Mouse (Mus musculus): ENCODE data around the gene 2310061N02Rik. TPM values are rescaled to one million over a fixed set of nuclear protein-coding genes. Genes with fewer than 3 reads are reported as not detected.
"Not testable (repeated sequence)": the region's sequence is repeated elsewhere in the genome, so short reads cannot be mapped to it uniquely, and the experiment has no call there.

Gene 2310061N02Rik
- not detected in 2 replicates for polyA plus RNA-seq (2015; fragmentation: Nextera tagmentation; extraction: Ambion mirVana)

GRCm38 (mm10) chr16:88707496-88708012 lies at the start of gene 2310061N02Rik:
Gene 2310061N02Rik (minus strand): TSS chr16:88707962.
- Histone ChIP-seq H3K27ac (ENCODE audit: low read length) (no peak within 1 kb of the TSS), H3K9me3 (replicated peaks; ENCODE audit: control insufficient read depth, low read length, poor library complexity, severe bottlenecking) (no peaks in the 10 kb centered on the region), H3K36me3 (ENCODE audit: control insufficient read depth, insufficient read depth, low read length) (no peaks in the 10 kb centered on the region), H3K4me3 (ENCODE audit: low read depth, low read length) (no peak within 1 kb of the TSS), H3K4me1 (ENCODE audit: control insufficient read depth, insufficient read depth, low read length) (no peaks in the 10 kb centered on the region), H3K27me3 (ENCODE audit: control insufficient read depth, insufficient read depth, low read depth, low read length) (no peaks in the 10 kb centered on the region), H3K9ac (ENCODE audit: low read depth, low read length) (no peak within 1 kb of the TSS), H3K4me2 (ENCODE audit: low read length) (no peak within 1 kb of the TSS)
- WGBS = 94% methylated on average over 10 of the region's 10 CpGs
- no peak for ATAC-seq

GRCm38 (mm10) chr16:88751535-88751934 lies 43.8 kb upstream of the 2310061N02Rik start, which contains the start of gene Krtap13:
Gene Krtap13 (minus strand): TSS chr16:88751635.
- not testable (repeated sequence) for H3K36me3 ChIP-seq (ENCODE audit: control insufficient read depth, insufficient read depth, low read length); ATAC-seq; H3K9me3 ChIP-seq (replicated peaks; ENCODE audit: control insufficient read depth, low read length, poor library complexity, severe bottlenecking); H3K4me1 ChIP-seq (ENCODE audit: control insufficient read depth, insufficient read depth, low read length); H3K9ac ChIP-seq (ENCODE audit: low read depth, low read length); H3K4me2 ChIP-seq (ENCODE audit: low read length); H3K27me3 ChIP-seq (ENCODE audit: control insufficient read depth, insufficient read depth, low read depth, low read length); H3K4me3 ChIP-seq (ENCODE audit: low read depth, low read length); H3K27ac ChIP-seq (ENCODE audit: low read length)
- 84% methylated on average over 3 of the region's 3 CpGs for WGBS

GRCm38 (mm10) chr16:88747943-88748342 lies 40.2 kb upstream of the 2310061N02Rik start:
- ATAC-seq = no peak
- H3K4me2 ChIP-seq (ENCODE audit: low read length) = no peak overlapping the region
- 75% methylated on average over 4 of the region's 4 CpGs for WGBS
- H3K27me3 ChIP-seq (ENCODE audit: control insufficient read depth, insufficient read depth, low read depth, low read length) = no peaks in the 10 kb centered on the region
- no peak overlapping the region for H3K9ac ChIP-seq (ENCODE audit: low read depth, low read length)
- no peaks in the 10 kb centered on the region; the same call in 1 of the 2 replicates for H3K9me3 ChIP-seq (replicated peaks; ENCODE audit: control insufficient read depth, low read length, poor library complexity, severe bottlenecking)
- H3K36me3 ChIP-seq (ENCODE audit: control insufficient read depth, insufficient read depth, low read length) = no peaks in the 10 kb centered on the region
- no peak overlapping the region for H3K4me3 ChIP-seq (ENCODE audit: low read depth, low read length)
- H3K4me1 ChIP-seq (ENCODE audit: control insufficient read depth, insufficient read depth, low read length) = no peaks in the 10 kb centered on the region
- H3K27ac ChIP-seq (ENCODE audit: low read length) = no peak overlapping the region

- H3K27me3 ChIP-seq (ENCODE audit: control insufficient read depth, insufficient read depth, low read depth, low read length) = no peaks in the 10 kb centered on the region
- no peak overlapping the region for H3K4me2 ChIP-seq (ENCODE audit: low read length)
- H3K9ac ChIP-seq (ENCODE audit: low read depth, low read length) = no peak overlapping the region
- no peak overlapping the region for H3K4me3 ChIP-seq (ENCODE audit: low read depth, low read length)
- no peaks in the 10 kb centered on the region for H3K36me3 ChIP-seq (ENCODE audit: control insufficient read depth, insufficient read depth, low read length)
- H3K9me3 ChIP-seq (replicated peaks; ENCODE audit: control insufficient read depth, low read length, poor library complexity, severe bottlenecking) = no peaks in the 10 kb centered on the region
- H3K27ac ChIP-seq (ENCODE audit: low read length) = no peak overlapping the region
- WGBS = 51% methylated on average over 4 of the region's 4 CpGs
- no peaks in the 10 kb centered on the region for H3K4me1 ChIP-seq (ENCODE audit: control insufficient read depth, insufficient read depth, low read length)
- no peak for ATAC-seq
These were observed 37.1 kb upstream of the 2310061N02Rik start for GRCm38 (mm10) chr16:88744750-88745340.

GRCm38 (mm10) chr16:88735391-88735790 lies 27.6 kb upstream of the 2310061N02Rik start:
- Histone ChIP-seq H3K36me3 (ENCODE audit: control insufficient read depth, insufficient read depth, low read length) (no peaks in the 10 kb centered on the region), H3K9ac (ENCODE audit: low read depth, low read length) (no peak overlapping the region), H3K4me2 (ENCODE audit: low read length) (no peak overlapping the region), H3K27ac (ENCODE audit: low read length) (no peak overlapping the region), H3K4me1 (ENCODE audit: control insufficient read depth, insufficient read depth, low read length) (no peaks in the 10 kb centered on the region), H3K27me3 (ENCODE audit: control insufficient read depth, insufficient read depth, low read depth, low read length) (no peaks in the 10 kb centered on the region), H3K9me3 (replicated peaks; ENCODE audit: control insufficient read depth, low read length, poor library complexity, severe bottlenecking) (no peaks in the 10 kb centered on the region), H3K4me3 (ENCODE audit: low read depth, low read length) (no peak overlapping the region)
- ATAC-seq = no peak
- WGBS = 65% methylated on average over 2 of the region's 2 CpGs

GRCm38 (mm10) chr16:88728812-88729275 lies 21.1 kb upstream of the 2310061N02Rik start, which contains the start of gene Krtap13-1:
Gene Krtap13-1 (plus strand): TSS chr16:88728862.
- no peaks in the 10 kb centered on the region for H3K4me1 ChIP-seq (ENCODE audit: control insufficient read depth, insufficient read depth, low read length)
- ATAC-seq = no peak
- WGBS = 80% methylated on average over 4 of the region's 4 CpGs

DNA sequence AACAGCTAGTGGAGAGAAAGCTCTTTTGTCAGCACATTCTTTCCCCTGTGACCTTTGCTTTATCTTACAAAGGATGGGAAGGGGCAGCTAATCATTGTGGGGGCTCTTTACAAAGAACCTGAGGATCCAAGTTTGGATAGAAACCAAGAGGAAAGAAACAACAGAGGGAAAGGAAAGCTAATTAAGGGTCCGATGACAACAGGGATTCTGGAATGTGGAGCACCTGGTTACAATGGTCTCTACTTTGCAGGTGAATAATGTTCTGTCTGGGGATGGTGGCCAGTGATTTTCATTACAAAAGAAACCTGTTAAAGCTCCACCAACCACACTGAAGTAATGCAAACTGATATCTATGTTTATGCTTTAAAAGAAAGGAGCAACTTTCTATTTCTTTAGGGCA lies 12.3 kb upstream of the 2310061N02Rik start:
- ATAC-seq = no peak
- H3K9me3 ChIP-seq (replicated peaks; ENCODE audit: control insufficient read depth, low read length, poor library complexity, severe bottlenecking) = no peaks in the 10 kb centered on the region
- no peak overlapping the region for H3K27ac ChIP-seq (ENCODE audit: low read length)
- H3K4me3 ChIP-seq (ENCODE audit: low read depth, low read length) = no peak overlapping the region
- no peaks in the 10 kb centered on the region for H3K36me3 ChIP-seq (ENCODE audit: control insufficient read depth, insufficient read depth, low read length)
- WGBS = 19% methylated on average over 1 of the region's 1 CpGs
- no peak overlapping the region for H3K9ac ChIP-seq (ENCODE audit: low read depth, low read length)
- H3K4me2 ChIP-seq (ENCODE audit: low read length) = no peak overlapping the region
- no peaks in the 10 kb centered on the region for H3K27me3 ChIP-seq (ENCODE audit: control insufficient read depth, insufficient read depth, low read depth, low read length)
- no peaks in the 10 kb centered on the region for H3K4me1 ChIP-seq (ENCODE audit: control insufficient read depth, insufficient read depth, low read length)

More at GRCm38 (mm10) chr16:88728812-88729275, 21.1 kb upstream of the 2310061N02Rik start, which contains the start of gene Krtap13-1:
- Histone ChIP-seq H3K27me3 (ENCODE audit: control insufficient read depth, insufficient read depth, low read depth, low read length) (no peaks in the 10 kb centered on the region), H3K9me3 (replicated peaks; ENCODE audit: control insufficient read depth, low read length, poor library complexity, severe bottlenecking) (no peaks in the 10 kb centered on the region), H3K4me3 (ENCODE audit: low read depth, low read length) (no peak within 1 kb of the TSS), H3K36me3 (ENCODE audit: control insufficient read depth, insufficient read depth, low read length) (no peaks in the 10 kb centered on the region), H3K27ac (ENCODE audit: low read length) (no peak within 1 kb of the TSS), H3K4me2 (ENCODE audit: low read length) (no peak within 1 kb of the TSS), H3K9ac (ENCODE audit: low read depth, low read length) (no peak within 1 kb of the TSS)

- H3K4me2 ChIP-seq (ENCODE audit: low read length) = no peak overlapping the region
- no peaks in the 10 kb centered on the region for H3K4me1 ChIP-seq (ENCODE audit: control insufficient read depth, insufficient read depth, low read length)
- H3K9ac ChIP-seq (ENCODE audit: low read depth, low read length) = no peak overlapping the region
- no peak overlapping the region for H3K27ac ChIP-seq (ENCODE audit: low read length)
- ATAC-seq = no peak
- H3K9me3 ChIP-seq (replicated peaks; ENCODE audit: control insufficient read depth, low read length, poor library complexity, severe bottlenecking) = no peaks in the 10 kb centered on the region
- no peaks in the 10 kb centered on the region for H3K36me3 ChIP-seq (ENCODE audit: control insufficient read depth, insufficient read depth, low read length)
- H3K4me3 ChIP-seq (ENCODE audit: low read depth, low read length) = no peak overlapping the region
- H3K27me3 ChIP-seq (ENCODE audit: control insufficient read depth, insufficient read depth, low read depth, low read length) = no peaks in the 10 kb centered on the region
These were observed 8.8 kb upstream of the 2310061N02Rik start for GRCm38 (mm10) chr16:88716549-88716948.

DNA sequence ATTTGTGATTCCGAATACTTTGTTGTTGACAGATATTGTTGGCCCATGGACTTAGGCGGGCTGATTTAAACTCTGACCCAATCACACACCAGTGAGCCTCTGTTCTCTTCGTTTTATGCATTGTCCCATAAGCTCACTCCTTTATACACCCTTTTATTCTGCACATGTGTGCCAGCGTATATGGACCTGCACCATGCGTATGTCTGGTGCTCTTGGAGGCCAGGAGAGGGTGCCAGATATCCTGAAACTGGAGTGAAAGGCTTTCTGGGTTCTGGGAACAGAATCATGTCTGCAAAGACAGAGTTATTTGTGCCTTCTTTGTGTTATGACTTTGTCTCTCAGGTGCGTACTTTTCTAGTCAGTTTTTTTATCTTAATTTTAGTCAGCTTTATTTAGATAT lies 3.5 kb upstream of the 2310061N02Rik start:
- no peaks in the 10 kb centered on the region for H3K4me1 ChIP-seq (ENCODE audit: control insufficient read depth, insufficient read depth, low read length)
- no peaks in the 10 kb centered on the region for H3K27me3 ChIP-seq (ENCODE audit: control insufficient read depth, insufficient read depth, low read depth, low read length)
- H3K36me3 ChIP-seq (ENCODE audit: control insufficient read depth, insufficient read depth, low read length) = no peaks in the 10 kb centered on the region
- no peaks in the 10 kb centered on the region for H3K9me3 ChIP-seq (replicated peaks; ENCODE audit: control insufficient read depth, low read length, poor library complexity, severe bottlenecking)
- H3K4me3 ChIP-seq (ENCODE audit: low read depth, low read length) = no peak overlapping the region
- no peak overlapping the region for H3K4me2 ChIP-seq (ENCODE audit: low read length)
- 82% methylated on average over 6 of the region's 6 CpGs for WGBS
- no peak for ATAC-seq
- H3K27ac ChIP-seq (ENCODE audit: low read length) = no peak overlapping the region
- no peak overlapping the region for H3K9ac ChIP-seq (ENCODE audit: low read depth, low read length)
